Comparison of ENCODE assay signal across 16 mouse cellular contexts in the genomic region with DNA sequence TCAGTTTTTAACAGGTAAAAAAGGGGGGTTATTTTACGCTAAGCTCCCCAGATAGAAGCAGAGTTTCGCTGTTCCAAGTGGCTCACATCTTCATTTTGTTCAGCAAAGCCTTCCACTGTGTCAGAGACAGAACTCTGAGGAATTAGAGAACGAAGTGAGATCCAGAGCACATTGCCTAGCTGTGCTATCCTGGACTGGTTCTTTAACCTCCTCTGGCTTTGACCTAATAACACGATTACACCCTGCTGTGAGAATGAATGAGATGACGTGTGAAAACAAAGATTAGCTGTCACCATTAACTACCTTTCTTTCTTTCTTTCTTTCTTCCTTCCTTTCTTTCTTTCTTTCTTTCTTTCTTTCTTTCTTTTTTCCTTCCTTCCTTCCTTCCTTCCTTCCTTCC. TPM values are rescaled to one million over a fixed set of nuclear protein-coding genes. Genes with fewer than 3 reads are reported as not detected.
DNase-seq lines count a peak whose midpoint lies in the region; ATAC-seq and TF ChIP-seq lines count a peak whose summit lies in the region.
"Had no signal": no experiment of that assay in that cellular context is flagged by ENCODE, and none has a peak within 500 bp of the region (broad histone marks: within the 10 kb centered on the region; RNA-seq: fewer than 3 reads in every experiment).

No protein-coding gene starts in this region.

- H3K27me3 ChIP-seq in forebrain, postnatal 0 days (ENCODE audit: insufficient read depth, low read length), result no peaks in the 10 kb centered on the region
- peaks cover 22% of the 10 kb centered on the region; the same call in 1 of the 2 replicates for H3K27me3 ChIP-seq in forebrain, embryonic 10.5 days (ENCODE audit: poor library complexity, severe bottlenecking)
- no peaks in the 10 kb centered on the region for H3K27me3 ChIP-seq in midbrain, embryonic 11.5 days (ENCODE audit: control insufficient read depth, insufficient read depth, low read length)
- no peaks in the 10 kb centered on the region for H3K27me3 ChIP-seq in midbrain, embryonic 14.5 days (ENCODE audit: control insufficient read depth, insufficient read depth, low read length)
- H3K27me3 ChIP-seq in kidney, embryonic 14.5 days (ENCODE audit: control insufficient read depth, insufficient read depth, low read length), result no peaks in the 10 kb centered on the region
- H3K27me3 ChIP-seq: midbrain, embryonic 15.5 days had no signal

- ATAC-seq in forebrain, postnatal 0 days, result peak; percentile 5; the same call in 1 of the 2 replicates
- ATAC-seq in midbrain, embryonic 11.5 days (ENCODE audit: low FRiP score), result no peak
- no peak for ATAC-seq in midbrain, embryonic 14.5 days (ENCODE audit: low FRiP score, low TSS enrichment)
- ATAC-seq in kidney, embryonic 14.5 days (ENCODE audit: low FRiP score, low TSS enrichment), result no peak
- no peak for ATAC-seq in granulocyte monocyte progenitor cell, adult 5-6 weeks (replicated peaks; ENCODE audit: poor library complexity, severe bottlenecking)
- ATAC-seq: midbrain, embryonic 15.5 days had no signal

- no peak overlapping the region for H3K9ac ChIP-seq in forebrain, postnatal 0 days
- H3K9ac ChIP-seq in midbrain, embryonic 11.5 days (ENCODE audit: low read length), result no peak overlapping the region
- H3K9ac ChIP-seq in midbrain, embryonic 14.5 days (replicated peaks; ENCODE audit: low read length), result no peak overlapping the region
- H3K9ac ChIP-seq in kidney, embryonic 14.5 days (ENCODE audit: low read depth, low read length), result no peak overlapping the region
- H3K9ac ChIP-seq: embryonic facial prominence, embryonic 15.5 days; heart, embryonic 13.5 days; limb, embryonic 15.5 days; liver, embryonic 15.5 days; midbrain, embryonic 15.5 days had no signal

- no peak overlapping the region for H3K27ac ChIP-seq in forebrain, postnatal 0 days (ENCODE audit: low read depth, low read length)
- no peak overlapping the region for H3K27ac ChIP-seq in forebrain, embryonic 10.5 days
- H3K27ac ChIP-seq in midbrain, embryonic 11.5 days (ENCODE audit: low read depth, low read length), result no peak overlapping the region
- no peak overlapping the region for H3K27ac ChIP-seq in midbrain, embryonic 14.5 days (replicated peaks; ENCODE audit: low read depth, low read length)
- H3K27ac ChIP-seq in kidney, embryonic 14.5 days (ENCODE audit: low read depth, low read length), result no peak overlapping the region
- H3K27ac ChIP-seq: embryonic facial prominence, embryonic 15.5 days; heart, embryonic 13.5 days; limb, embryonic 15.5 days; liver, embryonic 15.5 days; midbrain, embryonic 15.5 days had no signal

- no peak overlapping the region for H3K4me2 ChIP-seq in forebrain, postnatal 0 days (ENCODE audit: low read depth)
- no peak overlapping the region for H3K4me2 ChIP-seq in midbrain, embryonic 11.5 days
- no peak overlapping the region for H3K4me2 ChIP-seq in midbrain, embryonic 14.5 days (ENCODE audit: low read length)
- H3K4me2 ChIP-seq in kidney, embryonic 14.5 days (replicated peaks; ENCODE audit: low read depth, low read length), result no peak overlapping the region
- H3K4me2 ChIP-seq: embryonic facial prominence, embryonic 15.5 days; heart, embryonic 13.5 days; limb, embryonic 15.5 days; liver, embryonic 15.5 days; midbrain, embryonic 15.5 days had no signal

- 8% methylated on average over 5 of the region's 5 CpGs for WGBS in forebrain, postnatal 0 days
- WGBS in forebrain, embryonic 10.5 days, result 13% methylated on average over 5 of the region's 5 CpGs
- 5% methylated on average over 5 of the region's 5 CpGs for WGBS in midbrain, embryonic 11.5 days
- WGBS in midbrain, embryonic 14.5 days, result 10% methylated on average over 5 of the region's 5 CpGs
- WGBS in kidney, embryonic 14.5 days, result 13% methylated on average over 5 of the region's 5 CpGs

- TF ChIP-seq CTCF in forebrain, postnatal 0 days (IDR thresholded peaks at IDR 0.05; ENCODE audit: low read depth), result no peak

- no peak for DNase-seq in forebrain, postnatal 0 days
- DNase-seq in forebrain, embryonic 10.5 days (ENCODE audit: extremely low spot score, low spot score), result no peak
- peak; percentile 84 for DNase-seq in midbrain, embryonic 11.5 days (ENCODE audit: low spot score, missing footprints)
- DNase-seq in midbrain, embryonic 14.5 days, result no peak
- peak; percentile 32 for DNase-seq in NIH3T3 (ENCODE audit: low read depth)
- DNase-seq: adrenal gland, adult 2 months; kidney, adult 18-20 months; kidney, postnatal 10 days; right cerebral cortex, postnatal 4 days had no signal

- H3K4me3 ChIP-seq in forebrain, postnatal 0 days (ENCODE audit: low read depth, low read length), result no peak overlapping the region
- H3K4me3 ChIP-seq in forebrain, embryonic 10.5 days, result no peak overlapping the region
- no peak overlapping the region for H3K4me3 ChIP-seq in midbrain, embryonic 11.5 days (ENCODE audit: low read depth, low read length)
- H3K4me3 ChIP-seq in midbrain, embryonic 14.5 days (replicated peaks; ENCODE audit: low read depth, low read length), result no peak overlapping the region
- H3K4me3 ChIP-seq in kidney, embryonic 14.5 days (ENCODE audit: low read length), result no peak overlapping the region
- H3K4me3 ChIP-seq: embryonic facial prominence, embryonic 15.5 days; heart, embryonic 13.5 days; limb, embryonic 15.5 days; liver, embryonic 15.5 days; midbrain, embryonic 15.5 days had no signal

- H3K36me3 ChIP-seq in forebrain, postnatal 0 days (ENCODE audit: insufficient read depth), result no peaks in the 10 kb centered on the region
- H3K36me3 ChIP-seq in forebrain, embryonic 10.5 days (replicated peaks), result no peaks in the 10 kb centered on the region
- no peaks in the 10 kb centered on the region for H3K36me3 ChIP-seq in midbrain, embryonic 11.5 days (ENCODE audit: control insufficient read depth, insufficient read depth, low read length)
- no peaks in the 10 kb centered on the region for H3K36me3 ChIP-seq in midbrain, embryonic 14.5 days (ENCODE audit: control insufficient read depth, insufficient read depth, low read length)
- H3K36me3 ChIP-seq in kidney, embryonic 14.5 days (ENCODE audit: control insufficient read depth, insufficient read depth, low read length), result no peaks in the 10 kb centered on the region
- H3K36me3 ChIP-seq: embryonic facial prominence, embryonic 15.5 days; heart, embryonic 13.5 days; limb, embryonic 15.5 days; liver, embryonic 15.5 days; midbrain, embryonic 15.5 days had no signal

- H3K4me1 ChIP-seq in forebrain, postnatal 0 days (ENCODE audit: insufficient read depth), result no peaks in the 10 kb centered on the region
- H3K4me1 ChIP-seq in forebrain, embryonic 10.5 days, result peaks cover 14% of the 10 kb centered on the region
- H3K4me1 ChIP-seq in midbrain, embryonic 11.5 days (ENCODE audit: control insufficient read depth, insufficient read depth, low read length), result no peaks in the 10 kb centered on the region
- H3K4me1 ChIP-seq in midbrain, embryonic 14.5 days (ENCODE audit: control insufficient read depth, insufficient read depth, low read length), result no peaks in the 10 kb centered on the region
- H3K4me1 ChIP-seq in kidney, embryonic 14.5 days (ENCODE audit: control insufficient read depth, insufficient read depth, low read length), result no peaks in the 10 kb centered on the region
- H3K4me1 ChIP-seq: embryonic facial prominence, embryonic 15.5 days; heart, embryonic 13.5 days; limb, embryonic 15.5 days; liver, embryonic 15.5 days; midbrain, embryonic 15.5 days had no signal

- no peaks in the 10 kb centered on the region for H3K9me3 ChIP-seq in forebrain, postnatal 0 days (ENCODE audit: low read length)
- H3K9me3 ChIP-seq in forebrain, embryonic 10.5 days, result no peaks in the 10 kb centered on the region
- H3K9me3 ChIP-seq in midbrain, embryonic 11.5 days (ENCODE audit: control insufficient read depth, low read length), result no peaks in the 10 kb centered on the region
- H3K9me3 ChIP-seq in midbrain, embryonic 14.5 days (ENCODE audit: control insufficient read depth, low read length), result no peaks in the 10 kb centered on the region
- H3K9me3 ChIP-seq in kidney, embryonic 14.5 days (ENCODE audit: control insufficient read depth, low read length), result no peaks in the 10 kb centered on the region
- H3K9me3 ChIP-seq: embryonic facial prominence, embryonic 15.5 days; heart, embryonic 13.5 days; limb, embryonic 15.5 days; liver, embryonic 15.5 days; midbrain, embryonic 15.5 days had no signal

RNA-seq across cellular contexts. Expression of gene Pigm, which starts 33.1 kb away (rescaled TPM):
- 10.4 and 14.5 TPM in 2 replicates for total RNA-seq in forebrain, postnatal 0 days (2014; rRNA removed)
- 1.9 and 2.3 TPM in 2 replicates for polyA plus RNA-seq in forebrain, postnatal 0 days (2015; fragmentation: Nextera tagmentation; extraction: Ambion mirVana)
- 10.6 and 10.8 TPM in 2 replicates for polyA plus RNA-seq in forebrain, embryonic 10.5 days (2016; fragmentation: Nextera tagmentation; extraction: Ambion mirVana)
- 11.0 and 12.2 TPM in 2 replicates for polyA plus RNA-seq in midbrain, embryonic 11.5 days (2014; fragmentation: Nextera tagmentation; extraction: Ambion mirVana)
- 5.2 and 6.4 TPM in 2 replicates for polyA plus RNA-seq in midbrain, embryonic 14.5 days (2014; fragmentation: Nextera tagmentation; extraction: Ambion mirVana)
- 9.5 and 12.1 TPM in 2 replicates for polyA plus RNA-seq in kidney, embryonic 14.5 days (2014; fragmentation: Nextera tagmentation; extraction: Ambion mirVana)
- 10.2 and 16.0 TPM in 2 replicates for total RNA-seq in granulocyte monocyte progenitor cell, adult 5-6 weeks (2014; fragmentation: Nextera tagmentation)
- total RNA-seq in granulocyte monocyte progenitor cell, adult 5-6 weeks (2017), result 13.8 and 16.2 TPM in 2 replicates

Comparison
In these comparisons a context has a peak if more than half of its experiments do, and no peak if none do; other contexts are left out.
1. DNase-seq: peak in midbrain, embryonic 11.5 days (single experiment) and NIH3T3 (single experiment); none in forebrain, postnatal 0 days (single experiment), forebrain, embryonic 10.5 days (single experiment) and midbrain, embryonic 14.5 days (single experiment).